Mouse (Mus musculus): ENCODE measurements around the gene Rpl35.

The Rpl35 gene

DNA sequence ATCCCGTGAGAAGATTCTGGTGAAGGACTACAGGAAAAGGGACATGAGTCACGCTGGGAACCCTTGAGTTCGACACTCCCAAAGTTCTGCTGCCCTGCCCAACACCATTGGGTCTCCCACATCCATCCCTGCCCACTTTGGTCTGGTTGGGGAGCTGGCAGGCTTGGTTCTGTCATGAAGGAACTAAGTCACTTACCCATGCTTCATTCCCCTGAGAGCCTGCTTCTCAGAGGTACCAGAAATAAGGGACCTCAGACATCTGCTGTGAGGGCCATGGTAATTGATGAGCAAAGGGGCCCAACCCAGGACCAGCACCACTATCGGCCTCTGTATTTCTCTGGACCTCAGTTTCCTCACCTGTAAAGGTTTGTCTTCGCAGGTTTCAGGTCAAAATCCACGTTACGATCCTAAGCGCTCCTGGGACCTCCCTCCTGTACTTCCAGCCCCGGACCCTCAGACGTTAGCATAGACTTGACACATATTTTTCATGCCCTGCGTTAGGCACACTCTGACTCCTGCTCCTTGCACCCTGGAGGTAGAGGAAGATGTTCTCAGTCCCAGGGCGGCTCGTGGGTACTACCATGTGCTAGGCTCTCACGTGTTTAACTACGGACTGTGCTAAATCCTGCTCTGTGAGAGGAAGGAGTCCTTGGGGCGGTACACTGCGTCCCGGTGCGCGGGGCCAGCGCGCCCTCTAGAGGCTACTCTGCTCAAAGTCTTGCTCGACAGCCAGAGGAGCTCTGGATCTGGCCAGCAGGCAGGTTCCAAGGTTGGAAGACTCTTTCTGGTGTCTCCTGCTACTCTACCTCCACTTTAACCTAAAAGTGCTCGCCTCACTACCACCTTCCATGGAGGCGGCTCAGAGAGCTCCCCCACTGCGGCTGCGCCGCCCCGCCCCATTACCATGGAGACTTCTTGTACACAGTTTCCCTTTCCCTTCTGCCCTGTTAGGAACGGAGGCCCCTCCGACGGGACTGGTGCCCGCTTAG lies 7.7 kb downstream of the Rpl35 start, which contains the start of gene Wdr38:
TSS of gene Wdr38 (plus strand) at position 91 of the 989 bp plus-strand sequence.
- peak; percentile 90 for DNase-seq (ENCODE audit: low read depth, low spot score)

DNA sequence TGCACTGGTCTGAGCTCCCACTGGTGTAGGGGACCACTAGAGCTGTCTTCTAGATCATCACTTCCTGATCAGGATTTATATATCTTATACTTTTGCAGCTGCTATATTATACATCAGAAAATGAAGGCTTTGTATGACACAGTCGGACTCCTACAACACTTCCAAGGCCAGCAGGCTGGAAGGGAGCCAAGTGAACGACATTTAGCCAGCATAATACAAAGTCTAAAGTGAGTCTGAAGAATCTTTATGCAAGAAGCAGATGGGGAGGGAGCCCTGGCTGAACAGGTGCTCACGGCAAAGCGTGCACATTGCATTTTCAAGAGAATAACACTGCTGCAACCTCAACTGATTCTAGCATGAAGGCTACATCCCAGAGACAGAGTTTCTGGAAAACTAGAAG lies 13.0 kb downstream of the Rpl35 start:
- DNase-seq (ENCODE audit: low read depth, low spot score): no peak

DNA sequence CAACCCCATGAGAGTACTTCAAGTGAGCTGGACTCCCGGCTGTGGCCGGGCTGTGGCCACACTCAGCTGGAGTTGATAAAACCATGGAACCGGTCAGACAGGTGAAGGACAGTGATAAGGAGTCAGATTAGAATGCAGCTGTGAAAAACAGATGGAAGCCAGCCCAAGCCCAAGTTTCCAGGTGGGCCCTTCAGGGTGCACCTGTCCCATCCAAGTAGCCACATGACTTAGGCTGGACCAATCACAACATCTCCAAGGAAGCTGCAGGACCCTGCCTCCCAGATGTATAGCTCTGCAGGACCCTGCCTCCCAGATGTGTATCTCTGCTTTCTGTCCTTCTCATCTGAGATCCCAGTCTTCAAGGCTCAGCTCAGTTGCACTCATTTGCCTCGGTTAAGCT lies 13.4 kb downstream of the Rpl35 start:
- no peak for DNase-seq (ENCODE audit: low read depth, low spot score)

DNA sequence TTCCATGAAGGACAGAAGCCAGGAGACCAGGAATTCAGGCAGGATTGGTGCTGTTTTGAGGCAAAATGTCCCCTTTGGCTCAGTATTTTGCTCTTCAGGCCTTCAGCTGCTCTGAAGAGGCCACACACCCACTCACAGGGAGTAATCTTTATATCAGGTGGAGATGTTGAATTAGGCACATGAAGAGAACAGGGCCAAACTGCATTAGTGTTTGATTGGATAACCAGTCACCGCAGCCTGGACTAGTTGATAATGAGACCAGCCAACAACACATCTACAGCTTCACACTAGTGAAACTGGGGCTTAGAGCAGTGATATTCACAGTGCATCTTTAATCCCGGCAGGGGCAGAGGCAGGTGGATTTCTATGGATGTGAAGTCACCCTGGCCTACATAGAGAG lies 16.5 kb downstream of the Rpl35 start:
- DNase-seq (ENCODE audit: low read depth, low spot score): no peak

DNA sequence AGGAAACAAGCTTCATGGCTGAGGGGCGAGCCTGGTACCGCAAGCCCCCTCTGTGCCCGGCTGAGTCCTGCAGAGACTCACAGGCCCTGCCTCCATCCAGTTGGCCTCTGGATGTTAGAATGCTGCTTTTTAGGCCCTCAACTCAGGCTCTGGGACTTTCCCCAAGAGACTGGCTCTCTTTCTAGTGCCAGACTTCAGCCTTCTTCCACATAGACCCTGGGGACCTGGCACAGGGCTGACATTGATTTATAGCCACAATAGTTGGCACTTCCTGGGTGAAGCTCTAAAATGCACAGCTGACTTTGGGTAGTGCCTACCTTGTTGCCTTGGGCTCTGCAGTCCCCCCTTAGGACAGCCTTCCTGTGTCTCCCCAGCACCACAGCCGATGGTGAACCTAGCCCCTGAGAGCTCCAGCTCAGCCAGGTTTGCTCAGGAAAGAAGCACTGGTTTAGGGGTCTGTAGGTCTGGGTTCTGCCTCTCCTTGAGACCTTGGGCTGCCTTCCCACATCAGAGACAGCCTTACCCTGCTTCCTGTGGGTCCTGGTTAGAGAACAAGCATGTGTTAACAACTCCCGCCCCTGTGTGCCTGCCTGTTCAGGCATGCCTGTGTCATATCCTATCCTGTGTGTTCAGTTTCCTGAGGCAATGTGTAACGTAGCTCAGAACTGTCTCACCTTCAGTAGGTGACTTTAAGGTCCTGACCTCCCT lies 17.5 kb downstream of the Rpl35 start:
- DNase-seq (ENCODE audit: low read depth, low spot score): peak; percentile 12

DNA sequence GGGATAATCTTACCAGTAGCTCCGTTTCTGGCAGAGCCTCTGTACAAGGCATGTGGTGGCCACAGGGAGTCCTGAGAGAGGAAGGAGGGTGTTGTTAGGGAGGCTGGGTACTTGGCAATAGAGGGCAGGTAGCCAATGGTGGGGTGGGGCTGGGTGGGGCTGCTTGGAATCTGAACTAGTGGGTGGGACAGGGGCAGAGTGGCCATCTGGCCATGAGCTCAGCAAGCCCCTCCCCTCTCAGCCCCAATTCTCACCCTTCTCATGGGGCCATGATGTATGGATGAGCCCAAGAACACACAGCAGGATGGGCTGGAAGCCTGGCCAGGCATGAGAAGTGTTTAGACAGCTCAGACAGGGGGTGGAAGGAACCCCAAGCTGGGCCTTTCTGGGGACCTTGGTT lies 18.1 kb downstream of the Rpl35 start:
- DNase-seq (ENCODE audit: low read depth, low spot score): no peak

DNA sequence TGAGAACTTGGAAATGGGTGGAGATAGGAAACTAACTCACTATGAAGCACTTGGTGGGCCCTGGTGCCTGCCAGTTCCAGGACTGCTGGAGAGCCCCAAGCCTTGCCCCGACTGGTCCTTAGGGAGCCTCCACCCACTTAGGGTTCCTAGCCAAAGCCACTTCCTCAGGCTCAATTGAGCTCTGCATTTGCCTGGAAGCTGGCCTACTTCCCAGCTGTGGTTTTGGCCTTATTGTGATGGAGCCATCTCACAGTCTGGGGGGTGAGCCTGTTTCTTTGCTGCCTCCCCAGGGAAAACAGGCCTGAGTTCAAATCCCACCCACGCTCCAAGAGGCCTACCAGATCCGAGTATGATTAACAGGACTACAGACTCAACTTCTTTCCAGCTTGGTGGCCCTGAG lies 18.8 kb downstream of the Rpl35 start:
- DNase-seq (ENCODE audit: low read depth, low spot score): no peak

DNA sequence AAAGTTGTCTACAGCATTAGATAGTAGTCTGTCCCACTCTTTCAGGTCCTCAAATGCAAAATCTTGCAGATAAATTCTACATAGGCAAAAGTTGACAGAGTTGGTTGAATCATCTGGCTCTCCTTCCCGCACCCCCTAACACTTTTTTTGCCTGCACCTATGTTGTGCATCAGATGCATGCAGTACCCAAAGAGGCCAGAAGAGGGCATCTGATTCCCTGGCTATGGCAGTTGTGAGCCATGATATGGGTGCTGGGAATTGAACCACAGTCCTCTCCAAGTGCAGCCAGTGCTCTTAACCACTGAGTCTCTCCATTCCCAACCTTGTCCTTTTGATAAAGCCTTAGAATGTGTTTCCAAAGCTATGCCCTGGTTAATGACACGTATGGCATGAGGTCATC lies 22.0 kb downstream of the Rpl35 start:
- DNase-seq (ENCODE audit: low read depth, low spot score): peak; percentile 40

DNA sequence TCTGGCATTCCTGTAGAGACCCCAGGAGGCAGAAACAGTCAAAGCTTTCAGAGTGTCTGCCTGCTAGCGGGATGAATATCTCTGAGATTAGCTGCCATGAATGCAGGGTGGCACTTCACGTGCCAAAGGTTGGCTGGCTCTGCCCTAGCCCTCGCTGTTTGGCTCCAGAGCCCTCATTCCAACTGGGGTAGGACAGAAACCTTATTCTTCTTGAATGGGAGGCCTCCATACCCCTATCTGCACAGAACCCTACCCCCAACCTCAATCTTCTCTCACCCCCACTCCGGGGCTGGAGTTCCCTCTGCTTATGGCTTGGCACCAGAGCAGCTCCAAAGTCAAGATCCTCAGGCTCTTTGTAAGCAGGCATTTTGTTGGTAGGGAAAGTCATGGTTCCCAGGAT lies 27.6 kb downstream of the Rpl35 start:
- no peak for DNase-seq (ENCODE audit: low read depth, low spot score)

DNA sequence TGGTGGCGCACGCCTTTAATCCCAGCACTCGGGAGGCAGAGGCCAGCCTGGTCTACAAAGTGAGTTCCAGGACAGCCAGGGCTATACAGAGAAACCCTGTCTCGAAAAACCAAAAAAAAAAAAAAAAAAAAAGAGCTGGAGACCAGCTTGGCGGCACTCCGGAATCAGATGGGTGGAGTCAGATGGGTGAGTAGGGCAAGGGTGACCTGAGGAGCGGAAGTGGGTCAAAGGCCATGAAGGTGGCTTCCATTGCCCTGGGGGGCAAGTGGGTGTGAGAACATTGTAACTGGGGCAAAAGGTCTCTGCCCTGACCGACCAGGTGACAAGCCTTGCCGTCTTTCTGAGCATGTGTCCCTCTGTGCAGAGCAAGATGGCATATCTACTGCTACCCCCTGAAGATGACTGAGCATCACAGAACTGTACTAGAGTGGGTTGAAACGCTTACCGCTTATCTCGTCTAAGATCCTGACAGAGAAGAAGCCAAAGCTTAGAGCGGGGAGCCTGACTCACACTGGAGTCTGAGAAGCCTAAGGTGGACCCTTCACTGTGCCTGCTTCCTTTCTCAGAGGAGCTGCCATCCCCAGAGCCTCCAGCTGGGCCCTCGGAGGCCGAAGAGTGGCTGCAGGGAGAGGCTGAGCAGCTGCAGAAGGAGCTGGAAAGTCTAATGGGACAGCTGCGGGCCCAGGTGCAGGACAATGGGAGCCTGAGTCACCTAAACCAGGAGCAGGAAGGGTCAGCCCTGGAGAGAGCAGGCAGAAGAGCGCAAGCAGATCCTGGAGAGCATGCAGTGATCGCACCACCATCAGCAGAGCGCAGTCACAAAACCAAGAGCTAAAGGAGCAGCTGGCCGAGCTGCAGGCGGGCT lies 29.3 kb downstream of the Rpl35 start:
- no peak for DNase-seq (ENCODE audit: low read depth, low spot score)

DNA sequence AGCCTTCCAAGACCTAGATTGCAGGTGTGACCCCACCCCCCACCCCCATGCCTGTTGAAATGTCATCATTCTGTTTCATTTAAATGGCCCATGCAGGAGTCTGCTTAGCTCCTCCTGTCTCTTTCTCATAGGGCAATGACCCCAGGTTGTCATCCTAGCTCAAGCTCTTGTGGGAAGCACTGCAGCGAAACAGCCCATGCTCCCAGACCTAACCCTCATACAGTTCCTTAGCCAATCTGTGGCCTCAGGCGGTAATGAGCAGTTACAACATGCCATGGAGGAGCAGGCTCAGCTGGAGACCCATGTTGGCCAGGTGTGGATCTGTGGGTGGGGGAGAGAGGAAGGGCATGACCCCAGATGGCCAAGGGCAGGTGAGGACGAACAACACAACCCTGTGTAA lies 30.2 kb downstream of the Rpl35 start:
- no peak for DNase-seq (ENCODE audit: low read depth, low spot score)

DNA sequence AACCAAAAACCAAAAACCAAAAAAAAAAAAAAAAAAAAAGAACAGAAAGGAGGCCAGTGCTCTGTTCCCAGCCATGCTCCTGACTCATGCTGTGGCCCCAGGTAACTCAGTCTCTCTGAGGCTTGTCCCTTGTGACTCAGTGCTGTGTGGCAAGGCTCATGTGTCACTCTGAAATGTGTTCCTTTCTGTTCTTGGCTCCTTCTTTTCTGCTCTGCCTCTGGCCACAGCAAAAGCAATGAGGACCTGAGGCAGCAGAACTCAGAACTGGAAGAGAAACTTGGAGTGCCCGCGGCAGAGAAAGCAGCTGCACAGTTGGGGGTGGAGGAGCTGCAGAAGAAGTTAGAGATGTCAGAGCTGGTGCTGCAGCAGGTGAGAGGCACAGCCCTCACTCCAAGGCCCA lies 31.3 kb downstream of the Rpl35 start:
- DNase-seq (ENCODE audit: low read depth, low spot score): no peak

DNA sequence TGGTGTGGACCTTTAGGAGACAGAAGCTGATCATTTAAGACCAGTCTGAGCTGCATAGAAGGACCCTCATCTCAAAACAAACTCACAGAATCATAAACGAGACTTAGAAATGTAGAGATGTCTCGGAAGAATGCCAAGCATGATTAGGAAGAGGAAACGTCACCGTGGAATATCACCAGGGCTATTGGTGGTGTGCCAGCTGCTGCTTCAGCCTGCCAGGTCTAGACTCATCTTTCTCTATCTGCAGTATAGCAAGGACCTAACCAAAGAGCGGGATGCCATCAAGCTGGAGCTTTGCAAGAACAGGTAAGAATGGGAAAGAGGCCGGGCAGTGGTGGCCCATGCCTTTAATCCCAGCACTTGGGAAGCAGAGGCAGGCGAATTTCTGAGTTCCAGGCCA lies 31.7 kb downstream of the Rpl35 start:
- no peak for DNase-seq (ENCODE audit: low read depth, low spot score)

DNA sequence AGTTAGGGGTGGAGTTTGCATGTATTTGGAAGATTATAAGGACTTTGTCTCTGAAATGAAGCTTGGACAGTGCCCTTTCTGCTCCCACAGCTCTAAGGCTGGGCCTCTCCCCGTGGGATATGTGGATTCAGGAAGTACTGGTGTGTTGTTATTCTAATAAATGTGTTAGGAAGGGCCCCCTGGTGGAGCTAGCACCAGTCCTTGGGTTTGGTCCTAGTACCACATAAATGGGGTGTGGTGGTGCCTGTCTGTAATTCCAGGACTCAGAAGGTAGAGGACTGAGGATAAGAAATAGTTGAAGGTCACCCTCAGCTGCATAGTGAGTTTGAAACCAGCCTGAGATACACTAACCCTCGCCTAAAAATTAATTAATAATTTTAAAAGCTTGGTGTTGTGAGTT lies 32.2 kb downstream of the Rpl35 start:
- DNase-seq (ENCODE audit: low read depth, low spot score): no peak

DNA sequence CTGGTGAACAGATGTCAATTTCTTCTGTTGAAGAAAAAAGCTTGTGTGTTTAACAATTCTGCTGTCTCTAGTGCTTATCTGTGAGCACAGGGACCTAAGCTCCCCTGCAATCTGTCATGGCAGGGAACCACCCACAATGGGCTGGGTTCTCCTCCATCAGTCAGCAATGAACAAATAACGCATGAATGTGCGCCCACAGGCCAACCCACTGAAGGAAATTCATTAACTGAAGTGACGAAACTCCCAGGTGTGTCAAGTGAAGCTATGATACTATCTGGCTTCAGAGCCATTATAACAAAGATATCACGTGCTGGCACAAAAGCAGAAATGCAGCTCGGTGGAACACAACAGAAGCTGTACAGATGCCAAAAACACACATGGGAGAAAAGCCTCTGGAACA lies 35.4 kb downstream of the Rpl35 start:
- DNase-seq (ENCODE audit: low read depth, low spot score): no peak

DNA sequence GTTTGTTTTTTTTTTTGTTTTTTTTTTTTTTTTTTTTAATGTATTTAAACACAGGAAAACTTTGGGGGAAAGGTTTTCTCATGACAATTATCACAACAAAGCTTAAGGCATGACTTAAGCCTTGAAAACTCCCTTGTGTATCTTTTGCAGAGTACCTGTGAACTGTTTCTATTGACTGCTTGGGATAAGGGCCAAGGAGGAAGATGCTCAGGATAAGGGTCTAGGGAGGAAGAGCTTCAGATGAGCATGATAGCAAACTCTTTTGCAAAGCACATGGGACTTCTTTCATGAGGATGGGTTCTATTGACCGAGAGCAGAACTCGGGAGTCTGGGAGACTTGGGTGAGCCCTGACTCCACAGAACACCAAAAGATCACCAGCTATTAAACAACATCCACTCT lies 35.8 kb downstream of the Rpl35 start:
- DNase-seq (ENCODE audit: low read depth, low spot score): no peak

DNA sequence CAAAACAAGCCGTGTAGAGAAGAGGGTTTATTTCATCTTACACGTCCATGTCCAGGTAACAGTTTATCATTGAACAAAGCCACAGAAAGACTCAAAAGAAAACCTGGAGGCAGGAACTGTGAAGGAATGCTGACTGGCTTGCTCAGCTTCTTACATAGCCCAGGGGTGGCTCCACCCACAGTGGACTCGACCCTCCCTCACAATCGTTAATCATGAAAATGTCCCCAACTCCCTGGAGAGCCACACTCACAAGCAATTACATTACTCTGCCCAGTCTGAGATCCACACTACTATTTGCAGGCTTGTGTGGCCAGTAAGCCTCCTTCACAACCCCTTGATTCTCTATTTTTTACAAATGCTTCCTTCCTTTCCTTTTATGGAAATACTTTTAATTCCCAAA lies 41.2 kb downstream of the Rpl35 start:
- DNase-seq (ENCODE audit: low read depth, low spot score): no peak

DNA sequence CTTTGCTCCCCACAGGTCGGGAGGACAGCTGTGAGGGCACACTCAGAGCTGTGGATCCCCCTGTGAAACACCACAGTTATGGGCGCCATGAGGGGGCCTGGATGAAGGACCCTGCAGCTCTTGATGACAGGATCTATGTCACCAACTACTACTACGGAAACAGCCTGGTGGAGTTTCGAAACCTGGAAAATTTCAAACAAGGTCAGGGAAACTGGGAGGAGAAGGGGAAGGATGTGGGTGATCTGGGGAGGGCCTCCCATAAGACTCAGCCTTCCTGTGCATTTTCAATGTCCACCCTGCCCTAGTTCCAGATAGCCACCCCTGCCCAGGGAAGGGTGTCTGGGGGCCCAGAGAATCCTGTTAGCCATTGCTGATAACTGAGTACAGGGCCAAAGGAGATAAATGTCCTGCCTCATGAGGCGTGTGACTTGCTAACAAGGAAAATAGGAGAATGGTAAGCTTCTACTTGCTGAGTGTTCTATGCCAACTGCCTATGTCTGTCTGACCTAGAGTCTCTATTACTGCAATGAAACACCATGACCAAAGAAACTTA lies 47.7 kb downstream of the Rpl35 start:
- DNase-seq (ENCODE audit: low read depth, low spot score): no peak

DNA sequence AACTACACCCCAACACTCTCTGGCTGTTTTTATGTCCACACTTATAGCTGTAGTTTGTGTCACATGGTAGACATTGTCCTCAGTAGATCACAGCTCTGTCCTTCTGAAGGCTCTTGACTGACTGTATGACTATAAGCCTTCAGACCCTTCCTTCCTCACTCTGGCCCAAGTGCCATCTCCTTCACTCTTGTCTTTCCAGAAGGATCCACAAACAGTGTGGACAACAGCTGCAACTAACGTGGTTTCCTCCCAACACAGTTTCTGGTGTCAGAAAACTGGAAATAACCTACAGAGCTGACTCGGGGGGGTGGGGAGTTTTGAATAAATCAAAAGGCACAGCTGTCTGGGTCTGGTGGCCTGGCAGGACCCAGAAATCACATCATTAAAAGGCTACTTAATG lies 49.4 kb downstream of the Rpl35 start:
- no peak for DNase-seq (ENCODE audit: low read depth, low spot score)

DNA sequence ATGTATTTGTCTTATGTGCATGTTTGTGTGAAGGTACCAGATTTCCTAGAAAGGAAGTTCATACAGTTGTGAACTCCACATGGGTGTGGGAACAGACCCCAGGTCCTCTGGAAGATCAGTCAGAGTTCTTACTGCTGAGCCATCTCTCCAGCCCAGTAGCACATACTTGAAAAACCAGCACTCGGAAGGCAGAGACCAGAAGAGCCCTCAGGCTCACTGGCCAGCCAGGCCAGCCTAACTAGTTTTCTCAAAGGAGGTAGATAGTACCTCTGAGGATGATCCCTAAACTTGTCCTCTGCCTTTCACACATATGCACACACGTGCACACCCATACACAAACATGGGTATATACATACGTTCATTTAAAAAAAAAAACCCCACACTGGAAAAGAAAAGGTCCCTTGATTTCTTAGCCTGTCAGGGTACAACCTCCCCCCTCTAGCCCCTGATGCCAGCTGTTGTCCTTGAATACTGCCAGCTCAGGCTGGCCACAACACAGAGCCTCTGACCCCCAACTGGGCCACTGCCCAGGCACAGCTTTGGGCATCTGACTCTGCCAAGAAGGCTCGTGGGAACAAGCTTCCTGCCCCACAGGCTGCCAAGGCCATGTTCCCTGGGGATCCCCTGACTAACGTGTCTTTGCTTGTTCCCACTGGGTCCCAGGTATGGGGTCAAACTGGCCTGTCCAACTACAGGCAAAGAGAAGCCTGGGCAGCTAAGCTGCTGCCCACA lies 52.1 kb downstream of the Rpl35 start:
- DNase-seq (ENCODE audit: low read depth, low spot score): no peak
